Mouse (Mus musculus) liver, postnatal 0 days (tissue): ENCODE measurements around the gene Frmd5.

ENCODE experiments used
- CTCF ChIP-seq: sonication (generic); IDR thresholded peaks from 2 replicates; pipeline ENCODE4 v1.5.1; 2016; ENCODE audit warnings: antibody characterized with exemption, low read depth
- EP300 ChIP-seq: IDR thresholded peaks from 2 replicates; pipeline ENCODE4 v1.6.1; 2016; ENCODE audit warnings: antibody characterized with exemption, low read depth, mild to moderate bottlenecking

DNA sequence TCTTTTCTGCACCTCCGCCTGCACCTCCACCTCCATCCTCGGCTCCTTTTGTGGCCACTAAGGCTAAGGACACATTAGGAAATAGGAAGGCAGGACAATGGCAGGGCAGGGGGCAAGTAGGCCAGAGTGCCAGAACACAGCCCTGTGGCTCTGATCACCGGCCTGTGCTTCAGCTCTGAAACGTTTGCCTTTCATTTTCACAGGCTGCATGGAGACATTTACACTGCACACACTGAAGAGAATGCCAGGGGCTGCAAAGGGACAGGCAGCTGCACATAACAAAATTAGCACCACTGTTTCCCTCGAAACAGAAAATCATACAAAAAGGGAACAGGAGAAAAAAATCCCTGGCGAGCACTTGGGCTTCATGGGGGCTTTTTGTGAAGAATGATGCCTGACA, 107.6 kb downstream of the Frmd5 start:
- TF ChIP-seq CTCF (no peak), EP300 (no peak)
